Mouse (Mus musculus) heart, postnatal 4 days (tissue): Measurements from ENCODE around the gene Bdp1. TPM values are rescaled to one million over a fixed set of nuclear protein-coding genes. Genes with fewer than 3 reads are reported as not detected.

Experiments
- DNase-seq: peaks from one replicate; pipeline ENCODE4 v3.0.0; 2021
- total RNA-seq, 2 experiments: library from RNA; stranded (reverse); gene quantifications; 2 replicates each; pipeline ENCODE4 v1.2.3; 2021

Bdp1 gene
- total RNA-seq, 2 experiments from 2014 or later, result 27.2 to 28.3 TPM

- no peak for DNase-seq
These were observed 104.8 kb downstream of the Bdp1 start for GRCm38 (mm10) chr13:99999078-99999477.

- DNase-seq, result no peak
These were observed 105.8 kb downstream of the Bdp1 start for GRCm38 (mm10) chr13:99998099-99998498.

GRCm38 (mm10) chr13:99989592-99989991 is 114.3 kb downstream of the Bdp1 start:
- no peak for DNase-seq

GRCm38 (mm10) chr13:99983320-99983719 is 120.5 kb downstream of the Bdp1 start:
- DNase-seq, result no peak

GRCm38 (mm10) chr13:99979406-99979805 is 124.5 kb downstream of the Bdp1 start:
- no peak for DNase-seq

- DNase-seq, result no peak
These were observed 133.8 kb downstream of the Bdp1 start for GRCm38 (mm10) chr13:99970089-99970488.

Other genes starting within 250 kb of the Bdp1 start
- under 1 TPM; 0.34 to 0.48 TPM for gene Cartpt, start 203.0 kb downstream of the Bdp1 start, total RNA-seq
- gene Mccc2, start 88.4 kb downstream of the Bdp1 start, total RNA-seq, result 10 to 100 TPM; 26.7 to 29.5 TPM
- gene Serf1, start 3.9 kb upstream of the Bdp1 start, total RNA-seq, result 10 to 100 TPM; 20.8 to 28.8 TPM
- 10 to 100 TPM; 33.0 TPM for gene Smn1, start 20.8 kb upstream of the Bdp1 start, total RNA-seq
- under 1 TPM; 0.24 to 0.36 TPM for gene Naip2, start 98.0 kb upstream of the Bdp1 start, total RNA-seq
- gene Naip5, start 142.3 kb upstream of the Bdp1 start, total RNA-seq, result under 1 TPM; 0.23 to 0.26 TPM
- gene Naip6, start 213.6 kb upstream of the Bdp1 start, total RNA-seq, result under 1 TPM; 0.17 to 0.23 TPM